Mouse (Mus musculus) lung, embryonic 15.5 days (tissue): ENCODE measurements around the gene Vmn1r34. TPM values are rescaled to one million over a fixed set of nuclear protein-coding genes. Genes with fewer than 3 reads are reported as not detected.
"Not testable (repeated sequence)": the region's sequence is repeated elsewhere in the genome, so short reads cannot be mapped to it uniquely, and the experiment has no call there.

Source experiments
- ATAC-seq: fragments of 200-750 bp; cut with Nextera tagmentation; 2 replicates; pipeline ENCODE4 v1.8.0; 2017; ENCODE audit warnings: moderate number of reproducible peaks, borderline replicate concordance; ENCODE audit not compliant: low FRiP score, low TSS enrichment; ENCODE audit errors: extremely low read depth
- H3K27ac ChIP-seq: fragments of 300-500 bp; sonication (generic); 2 replicates; pipeline ENCODE4 v1.5.1; 2015; ENCODE audit warnings: moderate library complexity, mild to moderate bottlenecking, inconsistent platforms
- H3K27me3 ChIP-seq: fragments of 300-500 bp; sonication (generic); 2 replicates; pipeline ENCODE4 v1.6.1; 2015; ENCODE audit warnings: inconsistent platforms
- H3K36me3 ChIP-seq: fragments of 300-500 bp; sonication (generic); 2 replicates; pipeline ENCODE4 v1.6.1; 2015; ENCODE audit warnings: inconsistent platforms
- H3K4me1 ChIP-seq: fragments of 300-500 bp; sonication (generic); 2 replicates; pipeline ENCODE4 v1.6.1; 2015; ENCODE audit warnings: inconsistent platforms
- H3K4me2 ChIP-seq: fragments of 300-500 bp; sonication (generic); 2 replicates; pipeline ENCODE4 v1.6.1; 2015; ENCODE audit warnings: inconsistent platforms, mild to moderate bottlenecking, moderate library complexity
- H3K4me3 ChIP-seq: fragments of 300-500 bp; sonication (generic); 2 replicates; pipeline ENCODE4 v1.5.1; 2015; ENCODE audit warnings: mild to moderate bottlenecking, inconsistent platforms
- H3K9ac ChIP-seq: fragments of 300-500 bp; sonication (generic); 2 replicates; pipeline ENCODE4 v1.6.1; 2015; ENCODE audit warnings: inconsistent platforms
- H3K9me3 ChIP-seq: fragments of 300-500 bp; sonication (generic); 2 replicates; pipeline ENCODE4 v1.6.1; 2016; ENCODE audit warnings: inconsistent platforms
- WGBS: fragments of 180-500 bp; shearing (Covaris S2); methylation state at CpG from one replicate; pipeline ENCODE4 v1.1.7; 2015; 5-methylcytosine and 5-hydroxymethylcytosine counted together
- polyA plus RNA-seq: library from polyadenylated mRNA; unstranded; fragments of >200 nt; fragmentation: Nextera tagmentation; extraction: Ambion mirVana; gene quantifications from 2 replicates; pipeline ENCODE4 v1.2.1, GENCODE M21; 2015

Gene Vmn1r34
- polyA plus RNA-seq: not detected in 2 replicates

GRCm38 (mm10) chr6:66643779-66644178, at the start of gene Vmn1r34:
Gene Vmn1r34 (minus strand): TSS chr6:66643879.
- Histone ChIP-seq H3K4me2 (no peak within 1 kb of the TSS), H3K9me3 (no peaks in the 10 kb centered on the region), H3K36me3 (no peaks in the 10 kb centered on the region), H3K4me3 (no peak within 1 kb of the TSS), H3K9ac (no peak within 1 kb of the TSS), H3K4me1 (no peaks in the 10 kb centered on the region), H3K27ac (no peak within 1 kb of the TSS), H3K27me3 (no peaks in the 10 kb centered on the region)
- 79% methylated on average over 1 of the region's 1 CpGs for WGBS
- ATAC-seq: no peak

DNA sequence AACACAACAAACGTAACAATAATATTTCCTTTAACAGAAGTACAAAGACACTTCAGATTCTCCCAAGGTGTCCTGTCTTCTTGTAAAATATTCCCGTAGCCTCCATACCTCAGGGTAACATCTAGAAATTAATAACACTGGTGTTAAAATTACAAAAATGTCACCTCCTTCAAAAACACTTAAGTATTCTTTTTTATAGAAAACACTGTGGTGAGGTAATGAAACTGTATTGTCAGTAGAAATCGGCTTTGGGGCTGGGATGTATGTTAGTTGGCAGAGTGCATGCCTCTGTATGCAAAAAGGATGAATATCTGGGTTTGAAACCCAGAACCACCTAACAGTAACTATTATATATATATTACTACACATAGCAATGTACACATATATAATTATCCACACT, 42.1 kb upstream of the Vmn1r34 start, which contains the start of gene Vmn1r35:
Gene Vmn1r35 (minus strand): TSS at position 101 of the 400 bp plus-strand sequence.
- Histone ChIP-seq H3K9ac (no peak within 1 kb of the TSS), H3K4me2 (no peak within 1 kb of the TSS), H3K27me3 (no peaks in the 10 kb centered on the region), H3K4me1 (no peaks in the 10 kb centered on the region), H3K27ac (no peak within 1 kb of the TSS), H3K4me3 (no peak within 1 kb of the TSS), H3K36me3 (no peaks in the 10 kb centered on the region), H3K9me3 (no peaks in the 10 kb centered on the region)
- ATAC-seq: no peak
- WGBS: 68% methylated on average over 3 of the region's 3 CpGs

DNA sequence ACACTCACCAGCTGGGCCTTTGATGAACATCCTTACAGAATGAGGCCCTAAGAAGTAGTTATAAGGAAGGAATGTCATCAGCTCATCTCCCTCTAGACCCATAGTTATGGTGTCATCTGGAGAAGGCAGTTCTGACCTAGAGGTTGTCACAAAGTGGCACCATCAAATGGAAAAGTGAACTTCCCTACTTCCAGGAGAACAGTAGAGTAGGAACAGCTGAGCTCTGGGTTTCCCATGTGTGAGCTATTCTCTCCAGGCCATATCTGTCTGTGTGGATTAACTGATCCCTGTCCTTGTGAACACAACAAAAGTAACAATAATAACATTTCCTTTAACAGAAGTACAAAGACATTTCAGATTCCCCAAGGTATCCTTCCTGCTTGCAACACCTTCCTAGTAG, 25.5 kb downstream of the Vmn1r34 start, which contains the start of gene Vmn1r33:
Gene Vmn1r33 (minus strand): TSS at position 101 of the 400 bp plus-strand sequence.
- not testable (repeated sequence) for H3K4me3 ChIP-seq, H3K9ac ChIP-seq, ATAC-seq, H3K36me3 ChIP-seq, H3K9me3 ChIP-seq, H3K27me3 ChIP-seq, H3K4me2 ChIP-seq, H3K27ac ChIP-seq, H3K4me1 ChIP-seq

- Histone ChIP-seq H3K27ac (no peak overlapping the region), H3K4me1 (no peaks in the 10 kb centered on the region), H3K27me3 (no peaks in the 10 kb centered on the region), H3K9me3 (no peaks in the 10 kb centered on the region), H3K4me2 (no peak overlapping the region), H3K9ac (no peak overlapping the region), H3K36me3 (no peaks in the 10 kb centered on the region), H3K4me3 (no peak overlapping the region)
- ATAC-seq: no peak
Observed at GRCm38 (mm10) chr6:66595804-66596203, 47.9 kb downstream of the Vmn1r34 start.

Other genes with a start within 250 kb of the Vmn1r34 start
- gene Mad2l1, start 108.5 kb downstream of the Vmn1r34 start, polyA plus RNA-seq: 143 and 144 TPM in 2 replicates
- 0.07 TPM in 1 of 2 replicates, not detected in the other for gene Vmn1r32, start 83.8 kb downstream of the Vmn1r34 start, polyA plus RNA-seq
- not detected in 2 replicates for gene Vmn1r33, start 25.6 kb downstream of the Vmn1r34 start, polyA plus RNA-seq
- gene Vmn1r35, start 42.0 kb upstream of the Vmn1r34 start, polyA plus RNA-seq: not detected in 2 replicates
- not detected in 2 replicates for gene Vmn1r36, start 75.3 kb upstream of the Vmn1r34 start, polyA plus RNA-seq
- not detected in 2 replicates for gene Vmn1r37, start 85.5 kb upstream of the Vmn1r34 start, polyA plus RNA-seq
- not detected in 2 replicates for gene Vmn1r38, start 138.7 kb upstream of the Vmn1r34 start, polyA plus RNA-seq
- gene Vmn1r39, start 166.7 kb upstream of the Vmn1r34 start, polyA plus RNA-seq: not detected in 2 replicates